Mouse (Mus musculus): Measurements from ENCODE around the gene Ptms.

GRCm38 (mm10) chr6:124901851-124902250 is 18.1 kb downstream of the Ptms start:
- TF ChIP-seq FLI1 (IDR thresholded peaks at IDR 0.05; ENCODE audit: low read length) (no peak), GATA1 (IDR thresholded peaks at IDR 0.05; ENCODE audit: borderline replicate concordance, low read length) (no peak)
